Mouse (Mus musculus): Measurements from ENCODE around the gene Nrap. TPM values are rescaled to one million over a fixed set of nuclear protein-coding genes. Genes with fewer than 3 reads are reported as not detected.
"Not testable (repeated sequence)": the region's sequence is repeated elsewhere in the genome, so short reads cannot be mapped to it uniquely, and the experiment has no call there.

Gene Nrap
- polyA plus RNA-seq, 1 experiment: not detected

DNA sequence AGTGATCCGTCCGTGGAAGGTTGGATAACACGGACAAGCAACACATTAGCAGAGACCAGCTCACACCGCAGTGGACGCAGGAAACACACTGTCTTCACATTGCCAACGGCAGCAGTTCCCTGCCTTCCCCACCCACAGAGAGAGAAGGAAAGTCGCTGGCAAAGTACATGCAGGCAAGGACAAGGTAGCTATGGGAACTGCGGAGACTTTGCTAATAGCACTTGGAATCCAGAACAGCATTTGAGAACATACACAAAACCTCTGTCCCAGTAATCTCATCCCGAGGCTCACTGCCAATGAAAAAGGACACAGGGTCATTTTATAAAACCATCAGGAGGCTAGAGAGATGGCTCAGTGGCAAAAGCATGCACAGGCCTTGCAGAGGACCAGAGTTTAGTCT, 23.2 kb downstream of the Nrap start:
- no peak for TF ChIP-seq CTCF (IDR thresholded peaks at IDR 0.05; ENCODE audit: low read depth, low read length)
- TF ChIP-seq POLR2A (IDR thresholded peaks at IDR 0.05; ENCODE audit: insufficient read depth, low read length): no peak
- no peak for TF ChIP-seq EP300 (IDR thresholded peaks at IDR 0.05; ENCODE audit: insufficient read depth, low read depth, low read length)
- H3K4me1 ChIP-seq (ENCODE audit: control insufficient read depth, insufficient read depth, low read length): no peaks in the 10 kb centered on the region
- no peaks in the 10 kb centered on the region; the same call in 1 of the 2 replicates for H3K9me3 ChIP-seq (replicated peaks; ENCODE audit: control insufficient read depth, insufficient read depth, low read length, poor library complexity, severe bottlenecking)
- H3K27ac ChIP-seq (ENCODE audit: insufficient read depth, low read length): no peak overlapping the region
- no peak overlapping the region for H3K9ac ChIP-seq (ENCODE audit: low read depth, poor library complexity, severe bottlenecking)
- no peak overlapping the region for H3K4me3 ChIP-seq (ENCODE audit: low read depth, low read length)
- H3K27me3 ChIP-seq (ENCODE audit: control insufficient read depth, insufficient read depth, low read length, poor library complexity, severe bottlenecking): no peaks in the 10 kb centered on the region
- H3K36me3 ChIP-seq (ENCODE audit: control insufficient read depth, insufficient read depth, low read length, poor library complexity, severe bottlenecking): no peaks in the 10 kb centered on the region

DNA sequence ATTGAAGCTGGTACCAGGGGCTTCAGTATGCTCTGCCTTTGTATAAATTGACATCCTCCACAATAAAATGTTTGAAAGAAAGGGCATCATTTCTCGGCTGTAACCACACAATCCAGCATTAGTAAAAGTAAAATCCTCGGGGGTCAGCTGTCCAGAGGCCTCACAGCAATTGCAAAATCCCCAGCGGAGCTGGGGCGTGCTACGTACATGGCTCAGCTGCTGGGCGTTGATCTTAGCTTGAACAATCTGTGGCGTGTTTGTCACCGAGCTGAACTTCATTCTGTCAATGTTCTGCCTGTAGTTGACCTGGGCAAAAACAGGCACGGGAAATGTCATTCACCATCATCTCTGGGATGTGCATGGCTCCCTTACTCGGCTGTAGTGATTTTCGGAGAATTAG, 23.7 kb downstream of the Nrap start:
- H3K27me3 ChIP-seq (ENCODE audit: control insufficient read depth, insufficient read depth, low read length, poor library complexity, severe bottlenecking): no peaks in the 10 kb centered on the region
- H3K4me3 ChIP-seq (ENCODE audit: low read depth, low read length): no peak overlapping the region
- no peaks in the 10 kb centered on the region for H3K4me1 ChIP-seq (ENCODE audit: control insufficient read depth, insufficient read depth, low read length)
- H3K27ac ChIP-seq (ENCODE audit: insufficient read depth, low read length): no peak overlapping the region
- H3K36me3 ChIP-seq (ENCODE audit: control insufficient read depth, insufficient read depth, low read length, poor library complexity, severe bottlenecking): no peaks in the 10 kb centered on the region
- H3K9me3 ChIP-seq (replicated peaks; ENCODE audit: control insufficient read depth, insufficient read depth, low read length, poor library complexity, severe bottlenecking): no peaks in the 10 kb centered on the region; the same call in 1 of the 2 replicates
- no peak overlapping the region for H3K9ac ChIP-seq (ENCODE audit: low read depth, poor library complexity, severe bottlenecking)
- TF ChIP-seq EP300 (IDR thresholded peaks at IDR 0.05; ENCODE audit: insufficient read depth, low read depth, low read length) (no peak), POLR2A (IDR thresholded peaks at IDR 0.05; ENCODE audit: insufficient read depth, low read length) (no peak), CTCF (IDR thresholded peaks at IDR 0.05; ENCODE audit: low read depth, low read length) (no peak)

DNA sequence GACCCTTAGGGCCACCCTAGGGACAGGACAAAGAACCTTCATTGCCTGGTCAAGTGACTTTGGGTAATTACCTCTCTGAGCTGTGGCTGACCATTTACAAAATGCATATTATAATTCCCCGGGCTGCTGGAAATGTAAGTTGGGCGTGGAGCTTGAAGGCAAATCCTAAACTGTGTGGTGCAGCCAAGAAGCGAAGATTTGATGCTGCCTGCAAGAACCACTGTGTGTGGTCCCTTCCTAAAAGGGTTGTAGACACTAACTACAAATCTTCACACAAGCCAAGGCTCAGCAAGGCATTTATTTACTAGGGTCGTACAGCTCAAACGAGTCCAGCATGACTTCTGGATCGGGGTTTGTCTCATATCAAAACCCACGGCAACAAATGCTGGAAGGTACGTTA, 25.3 kb downstream of the Nrap start:
- Histone ChIP-seq H3K9ac (ENCODE audit: low read depth, poor library complexity, severe bottlenecking) (no peak overlapping the region), H3K27me3 (ENCODE audit: control insufficient read depth, insufficient read depth, low read length, poor library complexity, severe bottlenecking) (no peaks in the 10 kb centered on the region), H3K9me3 (replicated peaks; ENCODE audit: control insufficient read depth, insufficient read depth, low read length, poor library complexity, severe bottlenecking) (no peaks in the 10 kb centered on the region; the same call in 1 of the 2 replicates), H3K4me1 (ENCODE audit: control insufficient read depth, insufficient read depth, low read length) (no peaks in the 10 kb centered on the region), H3K36me3 (ENCODE audit: control insufficient read depth, insufficient read depth, low read length, poor library complexity, severe bottlenecking) (no peaks in the 10 kb centered on the region), H3K4me3 (ENCODE audit: low read depth, low read length) (no peak overlapping the region), H3K27ac (ENCODE audit: insufficient read depth, low read length) (no peak overlapping the region)
- TF ChIP-seq POLR2A (IDR thresholded peaks at IDR 0.05; ENCODE audit: insufficient read depth, low read length): no peak
- no peak for TF ChIP-seq EP300 (IDR thresholded peaks at IDR 0.05; ENCODE audit: insufficient read depth, low read depth, low read length)
- TF ChIP-seq CTCF (IDR thresholded peaks at IDR 0.05; ENCODE audit: low read depth, low read length): no peak

DNA sequence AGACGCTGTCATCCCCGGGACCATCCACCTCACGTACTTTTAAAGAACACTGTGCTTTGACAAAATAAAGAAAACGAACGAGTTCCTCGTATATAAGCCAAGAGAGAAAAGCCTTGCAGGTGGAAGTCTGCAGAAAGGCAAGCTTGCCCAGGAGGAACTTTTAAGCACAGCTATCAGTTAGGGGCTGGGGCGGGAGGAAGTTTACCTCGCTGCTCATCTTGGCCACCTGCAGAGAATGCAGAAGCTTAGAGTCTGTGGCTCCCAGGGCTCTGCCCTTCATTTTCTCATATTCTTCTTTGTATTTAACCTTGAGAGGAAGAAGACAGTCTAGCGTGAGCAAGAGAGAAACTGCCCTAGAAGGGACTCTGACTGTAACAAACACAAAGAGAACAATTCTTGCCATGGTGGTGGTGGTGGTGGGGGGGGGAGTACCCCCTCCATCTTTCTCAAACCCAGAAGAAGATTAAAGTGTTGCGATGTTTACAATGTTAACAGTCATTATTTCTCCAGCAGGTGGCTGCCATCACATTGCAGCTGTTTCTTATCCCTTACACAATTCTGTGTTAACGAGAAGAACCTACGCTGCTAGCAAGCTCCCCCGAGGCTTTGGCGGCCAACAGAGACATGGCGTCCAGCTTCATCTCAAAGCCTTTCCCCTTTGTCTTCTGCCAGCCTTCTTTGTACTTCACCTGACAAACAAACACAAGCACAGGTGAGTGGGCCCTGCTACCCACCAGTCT, 25.9 kb downstream of the Nrap start:
- H3K9ac ChIP-seq (ENCODE audit: low read depth, poor library complexity, severe bottlenecking): no peak overlapping the region

DNA sequence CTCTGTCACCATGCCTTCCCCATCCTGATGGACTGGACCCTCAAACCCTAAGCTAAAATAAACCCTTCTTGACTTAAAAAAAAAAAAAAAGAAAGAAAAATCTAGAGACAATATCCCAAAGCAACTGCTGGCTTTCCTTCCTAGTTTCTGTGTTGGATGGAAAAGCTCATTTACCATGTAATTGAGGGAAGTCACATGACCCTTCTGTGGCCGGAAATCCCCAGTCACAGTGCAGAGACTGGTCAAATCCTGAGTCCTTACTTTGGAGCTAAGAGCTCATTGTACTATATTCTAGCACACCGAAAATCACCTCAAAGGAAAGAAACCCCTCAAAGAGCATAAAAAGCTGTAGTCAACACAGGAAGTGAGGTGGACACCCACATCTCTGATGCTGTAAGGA, 30.9 kb downstream of the Nrap start:
- no peak overlapping the region for H3K4me3 ChIP-seq (ENCODE audit: low read depth, low read length)
- no peak overlapping the region for H3K9ac ChIP-seq (ENCODE audit: low read depth, poor library complexity, severe bottlenecking)
- H3K36me3 ChIP-seq (ENCODE audit: control insufficient read depth, insufficient read depth, low read length, poor library complexity, severe bottlenecking): no peaks in the 10 kb centered on the region
- H3K27me3 ChIP-seq (ENCODE audit: control insufficient read depth, insufficient read depth, low read length, poor library complexity, severe bottlenecking): no peaks in the 10 kb centered on the region
- no peaks in the 10 kb centered on the region for H3K4me1 ChIP-seq (ENCODE audit: control insufficient read depth, insufficient read depth, low read length)
- no peaks in the 10 kb centered on the region; the same call in 1 of the 2 replicates for H3K9me3 ChIP-seq (replicated peaks; ENCODE audit: control insufficient read depth, insufficient read depth, low read length, poor library complexity, severe bottlenecking)
- TF ChIP-seq POLR2A (IDR thresholded peaks at IDR 0.05; ENCODE audit: insufficient read depth, low read length) (no peak), EP300 (IDR thresholded peaks at IDR 0.05; ENCODE audit: insufficient read depth, low read depth, low read length) (no peak), CTCF (IDR thresholded peaks at IDR 0.05; ENCODE audit: low read depth, low read length) (no peak)
- H3K27ac ChIP-seq (ENCODE audit: insufficient read depth, low read length): no peak overlapping the region

More for the DNA sequence above, 25.9 kb downstream of the Nrap start:
- Histone ChIP-seq H3K36me3 (ENCODE audit: control insufficient read depth, insufficient read depth, low read length, poor library complexity, severe bottlenecking) (no peaks in the 10 kb centered on the region), H3K9me3 (replicated peaks; ENCODE audit: control insufficient read depth, insufficient read depth, low read length, poor library complexity, severe bottlenecking) (no peaks in the 10 kb centered on the region; the same call in 1 of the 2 replicates), H3K4me3 (ENCODE audit: low read depth, low read length) (no peak overlapping the region), H3K4me1 (ENCODE audit: control insufficient read depth, insufficient read depth, low read length) (no peaks in the 10 kb centered on the region), H3K27me3 (ENCODE audit: control insufficient read depth, insufficient read depth, low read length, poor library complexity, severe bottlenecking) (no peaks in the 10 kb centered on the region), H3K27ac (ENCODE audit: insufficient read depth, low read length) (no peak overlapping the region)
- TF ChIP-seq CTCF (IDR thresholded peaks at IDR 0.05; ENCODE audit: low read depth, low read length) (no peak), EP300 (IDR thresholded peaks at IDR 0.05; ENCODE audit: insufficient read depth, low read depth, low read length) (no peak), POLR2A (IDR thresholded peaks at IDR 0.05; ENCODE audit: insufficient read depth, low read length) (no peak)

- not testable (repeated sequence) for H3K9me3 ChIP-seq (replicated peaks; ENCODE audit: control insufficient read depth, insufficient read depth, low read length, poor library complexity, severe bottlenecking); H3K4me3 ChIP-seq (ENCODE audit: low read depth, low read length); H3K4me1 ChIP-seq (ENCODE audit: control insufficient read depth, insufficient read depth, low read length); H3K27me3 ChIP-seq (ENCODE audit: control insufficient read depth, insufficient read depth, low read length, poor library complexity, severe bottlenecking); H3K27ac ChIP-seq (ENCODE audit: insufficient read depth, low read length); H3K9ac ChIP-seq (ENCODE audit: low read depth, poor library complexity, severe bottlenecking); H3K36me3 ChIP-seq (ENCODE audit: control insufficient read depth, insufficient read depth, low read length, poor library complexity, severe bottlenecking)
Measured at GRCm38 (mm10) chr19:56357374-56357708, 32.5 kb downstream of the Nrap start.
